Mouse (Mus musculus) hindbrain, embryonic 11.5 days (tissue): ENCODE results near the gene Ptchd4. TPM values are rescaled to one million over a fixed set of nuclear protein-coding genes. Genes with fewer than 3 reads are reported as not detected.
A peak's percentile ranks its signal among the peaks of the same experiment; 100 is the strongest.

Experiments used
- ATAC-seq: fragments of 200-750 bp; cut with Nextera tagmentation; 2 replicates; pipeline ENCODE4 v1.8.0; 2017; ENCODE audit warnings: mild to moderate bottlenecking, moderate TSS enrichment, moderate library complexity; ENCODE audit not compliant: low FRiP score
- DNase-seq: peaks from one replicate; pipeline ENCODE4 v3.0.0-alpha.2; 2015; ENCODE audit warnings: low spot score
- H3K27ac ChIP-seq: fragments of 300-500 bp; sonication (generic); 2 replicates; pipeline ENCODE4 v1.5.1; 2014; ENCODE audit warnings: mild to moderate bottlenecking, low read depth, low read length
- H3K27me3 ChIP-seq: fragments of 300-500 bp; sonication (generic); 2 replicates; pipeline ENCODE4 v1.6.1; 2014; ENCODE audit warnings: mild to moderate bottlenecking, low read length, moderate library complexity, mixed read lengths; ENCODE audit not compliant: control insufficient read depth, insufficient read depth
- H3K36me3 ChIP-seq: fragments of 300-500 bp; sonication (generic); 2 replicates; pipeline ENCODE4 v1.6.1; 2014; ENCODE audit warnings: mild to moderate bottlenecking, low read length, moderate library complexity, mixed read lengths; ENCODE audit not compliant: control insufficient read depth, insufficient read depth
- H3K4me1 ChIP-seq: fragments of 300-500 bp; sonication (generic); replicated peaks from 2 replicates; pipeline ENCODE4 v1.6.1; 2014; ENCODE audit warnings: low read length, mixed read lengths; ENCODE audit not compliant: control insufficient read depth, insufficient read depth
- H3K4me2 ChIP-seq: fragments of 300-500 bp; sonication (generic); replicated peaks from 2 replicates; pipeline ENCODE4 v1.6.1; 2014; ENCODE audit warnings: mild to moderate bottlenecking, low read depth, low read length
- H3K4me3 ChIP-seq: fragments of 300-500 bp; sonication (generic); 2 replicates; pipeline ENCODE4 v1.5.1; 2014; ENCODE audit warnings: low read depth, low read length
- H3K9ac ChIP-seq: fragments of 300-500 bp; sonication (generic); 2 replicates; pipeline ENCODE4 v1.6.1; 2014; ENCODE audit warnings: low read depth, low read length
- H3K9me3 ChIP-seq: fragments of 300-500 bp; sonication (generic); 2 replicates; pipeline ENCODE4 v1.6.1; 2016; ENCODE audit warnings: low read length; ENCODE audit not compliant: control insufficient read depth
- WGBS: fragments of 180-500 bp; shearing (Covaris S2); extraction: QIAGEN DNeasy Blood & Tissue Kit; methylation state at CpG from one replicate; pipeline ENCODE4 v1.1.7; 2014; 5-methylcytosine and 5-hydroxymethylcytosine counted together
- polyA plus RNA-seq: library from polyadenylated mRNA; unstranded; fragments of >200 nt; fragmentation: Nextera tagmentation; extraction: Ambion mirVana; gene quantifications from 2 replicates; pipeline ENCODE4 v1.2.1, GENCODE M21; 2014

Gene Ptchd4
- polyA plus RNA-seq, 1 experiment from 2014 or later: 5.5 TPM

DNA sequence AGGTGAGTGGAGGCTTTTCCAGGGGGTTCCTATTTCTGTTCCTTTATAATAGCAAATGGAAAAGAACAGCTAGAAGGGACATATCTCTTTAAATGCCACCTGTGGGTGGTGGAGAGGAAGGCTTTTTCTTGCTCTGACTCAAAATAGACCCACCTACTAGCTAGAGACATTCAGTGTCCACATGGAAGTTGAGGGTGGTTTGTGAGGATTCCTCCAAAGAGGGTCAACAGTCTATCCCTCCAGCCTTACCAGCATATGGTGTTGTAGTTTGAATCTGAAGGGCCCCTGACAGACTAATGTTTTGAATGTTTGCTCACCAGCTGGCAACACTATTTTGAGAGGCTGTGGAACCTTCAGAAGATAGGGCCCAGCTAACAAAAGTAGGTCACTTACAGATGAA lies 147.0 kb downstream of the Ptchd4 start:
- no peak overlapping the region for H3K4me2 ChIP-seq

DNA sequence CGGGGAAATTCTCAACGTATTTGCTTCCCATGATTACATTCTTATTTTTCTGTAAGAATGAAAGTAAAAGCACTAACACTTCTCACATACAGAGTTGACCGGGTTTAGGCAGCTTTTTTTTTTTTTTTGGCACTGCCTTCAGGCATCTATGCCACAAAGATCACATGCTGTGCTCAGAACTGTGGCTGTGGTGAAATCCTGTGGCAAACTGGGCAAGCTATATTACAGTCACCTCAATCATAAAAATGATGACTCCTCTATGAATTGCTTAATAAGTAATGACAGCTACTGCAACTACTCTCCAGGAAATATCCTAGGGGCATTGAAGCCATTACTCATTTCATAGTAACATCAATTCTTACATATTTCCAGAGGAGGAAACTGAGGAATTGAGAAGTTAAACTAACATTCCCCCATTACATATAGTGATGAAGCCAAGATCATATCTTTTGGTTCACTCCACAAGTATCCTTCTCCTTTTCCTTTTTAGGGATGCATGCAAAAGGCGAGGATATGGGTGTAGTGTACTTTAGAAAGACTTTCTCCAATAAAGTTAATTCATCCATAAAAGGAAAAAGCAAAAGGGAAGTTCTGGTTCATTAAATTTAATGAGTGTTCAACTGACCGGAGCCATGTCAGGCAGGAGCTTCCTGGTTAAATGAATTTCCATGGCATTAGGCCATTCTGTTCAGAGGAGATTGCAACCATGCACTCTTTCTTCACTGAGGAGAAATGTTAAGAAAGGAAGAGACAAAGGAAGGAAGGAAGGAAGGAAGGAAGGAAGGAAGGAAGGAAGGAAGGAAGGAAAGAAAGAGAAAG lies 164.6 kb downstream of the Ptchd4 start:
- Histone ChIP-seq H3K9me3 (no peaks in the 10 kb centered on the region), H3K27ac (no peak overlapping the region), H3K4me3 (no peak overlapping the region), H3K4me1 (no peaks in the 10 kb centered on the region), H3K27me3 (no peaks in the 10 kb centered on the region), H3K9ac (no peak overlapping the region), H3K36me3 (no peaks in the 10 kb centered on the region), H3K4me2 (no peak overlapping the region)
- ATAC-seq (no peak), DNase-seq (no peak)
- WGBS: 86% methylated on average over 5 of the region's 5 CpGs

More for the DNA sequence above, 147.0 kb downstream of the Ptchd4 start:
- no peaks in the 10 kb centered on the region for H3K9me3 ChIP-seq
- DNase-seq (no peak), ATAC-seq (no peak)
- H3K36me3 ChIP-seq: no peaks in the 10 kb centered on the region
- no peak overlapping the region for H3K27ac ChIP-seq
- H3K4me3 ChIP-seq: no peak overlapping the region
- H3K4me1 ChIP-seq: no peaks in the 10 kb centered on the region
- H3K27me3 ChIP-seq: no peaks in the 10 kb centered on the region
- H3K9ac ChIP-seq: no peak overlapping the region

DNA sequence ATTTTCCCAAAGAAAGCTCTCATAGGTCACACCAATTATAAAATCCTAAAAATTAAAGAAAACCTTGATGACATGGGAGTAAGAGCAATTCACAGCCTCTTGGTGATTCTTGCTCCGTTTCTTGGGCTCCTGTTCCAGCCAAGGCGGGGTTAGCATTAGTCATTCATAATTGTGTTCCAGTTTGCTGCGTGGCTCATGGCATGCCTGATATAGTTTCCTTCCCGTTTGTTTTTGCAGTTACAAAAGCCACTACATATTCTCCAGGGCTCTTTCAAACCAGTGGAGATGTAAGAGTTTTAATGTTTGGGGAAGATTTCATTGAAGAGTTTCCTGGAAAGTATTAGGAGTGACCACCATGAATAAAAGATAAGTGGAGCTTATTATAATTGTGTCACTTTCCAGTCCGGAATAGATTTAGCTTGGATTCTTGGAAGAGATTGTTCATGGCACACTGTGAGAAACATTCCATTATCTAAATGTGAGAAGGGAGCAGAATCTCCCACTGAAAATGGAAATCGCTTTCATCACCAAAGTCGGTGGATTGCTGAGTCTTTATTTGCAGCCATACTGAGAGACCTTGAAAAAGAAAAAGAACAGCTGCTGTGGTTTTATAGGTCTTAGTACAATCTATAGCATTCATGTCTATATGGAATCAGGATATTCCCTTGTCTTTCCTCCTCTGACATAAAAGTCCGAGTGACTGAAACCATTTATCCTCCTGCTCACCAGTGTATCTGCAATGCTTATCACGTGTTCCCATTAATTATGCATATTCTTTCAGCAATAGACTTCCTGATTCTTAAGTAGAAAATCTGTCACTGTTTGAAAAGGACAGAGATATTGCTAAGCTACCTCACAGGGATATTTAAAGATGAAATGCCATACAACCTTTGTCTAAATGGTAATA lies 193.9 kb downstream of the Ptchd4 start:
- no peaks in the 10 kb centered on the region for H3K27me3 ChIP-seq
- no peak overlapping the region for H3K9ac ChIP-seq
- no peaks in the 10 kb centered on the region for H3K9me3 ChIP-seq
- ATAC-seq: no peak
- no peak overlapping the region for H3K4me2 ChIP-seq
- no peak overlapping the region for H3K4me3 ChIP-seq
- 84% methylated on average over 9 of the region's 9 CpGs for whole genome bisulfite sequencing
- no peak overlapping the region for H3K27ac ChIP-seq
- H3K36me3 ChIP-seq: no peaks in the 10 kb centered on the region
- H3K4me1 ChIP-seq: no peaks in the 10 kb centered on the region
- no peak for DNase-seq

DNA sequence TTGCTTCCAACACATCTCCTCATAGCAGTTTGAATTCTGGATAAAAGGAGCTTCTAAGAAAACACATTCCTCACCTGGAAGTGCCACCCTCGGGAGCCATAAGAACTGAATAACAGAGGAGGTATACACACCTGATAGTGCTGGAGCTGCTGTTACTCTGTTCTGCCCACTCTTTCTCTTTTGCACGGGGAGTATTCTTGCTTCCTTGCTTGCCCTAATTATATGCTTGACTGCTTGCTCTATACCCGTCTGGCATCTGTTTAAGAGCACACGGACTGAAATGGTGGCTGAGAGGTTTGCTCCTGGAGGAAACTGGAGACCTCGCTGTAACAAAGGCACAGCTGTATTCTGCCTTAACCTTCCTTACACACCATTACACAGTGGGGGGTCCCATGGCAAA lies 214.4 kb downstream of the Ptchd4 start:
- H3K9ac ChIP-seq: no peak overlapping the region
- H3K27me3 ChIP-seq: no peaks in the 10 kb centered on the region
- no peak overlapping the region for H3K4me3 ChIP-seq
- DNase-seq (no peak), ATAC-seq (peak; percentile 25; the same call in 1 of the 2 replicates)
- no peak overlapping the region for H3K27ac ChIP-seq
- H3K9me3 ChIP-seq: no peaks in the 10 kb centered on the region
- 40% methylated on average over 5 of the region's 5 CpGs for WGBS
- H3K4me2 ChIP-seq: no peak overlapping the region
- H3K4me1 ChIP-seq: no peaks in the 10 kb centered on the region
- H3K36me3 ChIP-seq: no peaks in the 10 kb centered on the region

DNA sequence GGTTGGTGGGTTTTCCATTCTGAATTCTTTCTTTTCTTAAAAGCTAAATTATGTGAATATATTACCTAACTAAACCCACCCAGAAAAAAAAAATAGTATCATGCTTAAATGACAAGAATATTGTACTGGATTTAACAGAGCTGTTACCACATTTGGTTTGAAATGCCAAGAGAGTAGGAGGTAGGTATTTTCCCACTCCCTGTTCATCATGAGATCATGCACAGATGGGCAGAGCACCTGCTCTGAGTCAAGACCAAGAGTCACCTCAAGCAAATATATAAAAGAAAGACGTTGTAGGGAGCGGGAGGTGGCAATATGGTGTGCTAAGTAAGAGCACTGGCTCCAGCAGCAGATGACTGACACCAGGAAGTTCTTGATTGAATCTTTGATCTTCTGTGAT lies 233.8 kb downstream of the Ptchd4 start:
- Histone ChIP-seq H3K4me3 (no peak overlapping the region), H3K4me1 (no peaks in the 10 kb centered on the region), H3K36me3 (no peaks in the 10 kb centered on the region), H3K27me3 (no peaks in the 10 kb centered on the region), H3K27ac (no peak overlapping the region), H3K9ac (no peak overlapping the region), H3K9me3 (no peaks in the 10 kb centered on the region), H3K4me2 (no peak overlapping the region)
- DNase-seq (no peak), ATAC-seq (no peak)
- 91% methylated on average over 2 of the region's 2 CpGs for WGBS
